Mouse (Mus musculus): ENCODE results near the gene Taf9.

DNA sequence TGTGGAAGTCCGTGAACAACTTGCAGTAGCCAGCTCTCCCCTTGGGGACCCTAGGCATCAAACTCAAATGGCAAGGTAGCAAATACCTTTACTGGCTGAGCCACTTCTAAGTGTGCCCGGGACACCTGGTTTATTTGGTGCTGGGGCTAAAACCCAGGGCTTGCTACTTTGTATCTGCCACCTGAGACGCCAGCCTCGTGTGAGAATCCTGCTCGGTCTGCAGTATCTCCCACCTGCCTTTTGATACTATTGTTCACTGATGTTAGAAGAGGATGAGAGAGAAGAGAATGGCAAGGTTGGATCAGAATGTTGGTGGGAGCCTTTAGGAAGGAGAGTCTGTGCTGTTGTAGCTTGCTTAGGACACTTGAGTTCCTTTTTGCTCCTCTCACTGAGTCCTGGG, 6.7 kb downstream of the Taf9 start:
- TF ChIP-seq CTCF (IDR thresholded peaks at IDR 0.05; ENCODE audit: low read depth) (no peak), EP300 (optimal IDR thresholded peaks at IDR 0.05) (no peak)
